In genomic region chr7:112328969-112329368, GRCm38 (mm10) we compare ENCODE assay signal across 8 mouse cellular contexts.
A peak's percentile ranks its signal among the peaks of the same experiment; 100 is the strongest.
DNase-seq lines count a peak whose midpoint lies in the region; ATAC-seq lines count a peak whose summit lies in the region.

No protein-coding gene starts in this region.

- H3K9ac ChIP-seq in hindbrain, embryonic 14.5 days: no peak overlapping the region

- H3K9me3 ChIP-seq in hindbrain, embryonic 14.5 days (ENCODE audit: control insufficient read depth, low read length): no peaks in the 10 kb centered on the region
- no peaks in the 10 kb centered on the region for H3K9me3 ChIP-seq in hindbrain, embryonic 10.5 days

- no peak for ATAC-seq in hindbrain, embryonic 14.5 days (ENCODE audit: low FRiP score)
- ATAC-seq in common myeloid progenitor, adult 5-6 weeks (replicated peaks; ENCODE audit: low read depth, poor library complexity, severe bottlenecking): peak; percentile 58; the same call in 1 of the 2 replicates

- peak; percentile 61 for DNase-seq in hindbrain, embryonic 14.5 days (ENCODE audit: low spot score)
- no peak for DNase-seq in hindbrain, embryonic 10.5 days (ENCODE audit: low spot score)
- peak; percentile 65 for DNase-seq in 3T3-L1 (ENCODE audit: low read depth, low spot score)
- DNase-seq in ES-CJ7 (ENCODE audit: low read depth, low spot score): peak; percentile 21
- DNase-seq in kidney, postnatal 4 days: peak; percentile 45 to 68
- DNase-seq in thymus, postnatal 10 days (ENCODE audit: low spot score in 2 of 2): peak; percentile 39 to 65
- no peak for DNase-seq in testis, postnatal 10 days (ENCODE audit: low spot score)

- no peaks in the 10 kb centered on the region for H3K4me1 ChIP-seq in hindbrain, embryonic 14.5 days (replicated peaks; ENCODE audit: control insufficient read depth, insufficient read depth, low read length)
- no peaks in the 10 kb centered on the region for H3K4me1 ChIP-seq in hindbrain, embryonic 10.5 days (replicated peaks)

- H3K27me3 ChIP-seq in hindbrain, embryonic 14.5 days (ENCODE audit: control insufficient read depth, insufficient read depth, low read length): no peaks in the 10 kb centered on the region
- no peaks in the 10 kb centered on the region; the same call in 1 of the 2 replicates for H3K27me3 ChIP-seq in hindbrain, embryonic 10.5 days (ENCODE audit: insufficient read depth, poor library complexity, severe bottlenecking)

- no peak overlapping the region for H3K4me2 ChIP-seq in hindbrain, embryonic 14.5 days (replicated peaks)

- no peaks in the 10 kb centered on the region for H3K36me3 ChIP-seq in hindbrain, embryonic 14.5 days (replicated peaks; ENCODE audit: control insufficient read depth, insufficient read depth)
- no peaks in the 10 kb centered on the region for H3K36me3 ChIP-seq in hindbrain, embryonic 10.5 days

- 14% methylated on average over 1 of the region's 1 CpGs for WGBS in hindbrain, embryonic 14.5 days
- WGBS in hindbrain, embryonic 10.5 days: 19% methylated on average over 1 of the region's 1 CpGs

- H3K4me3 ChIP-seq in hindbrain, embryonic 14.5 days (replicated peaks; ENCODE audit: low read length): no peak overlapping the region
- H3K4me3 ChIP-seq in hindbrain, embryonic 10.5 days: no peak overlapping the region

- no peak overlapping the region for H3K27ac ChIP-seq in hindbrain, embryonic 14.5 days
- H3K27ac ChIP-seq in hindbrain, embryonic 10.5 days: no peak overlapping the region

Comparison
In these comparisons a context has a peak if more than half of its experiments do, and no peak if none do; other contexts are left out.
1. DNase-seq: peak in hindbrain, embryonic 14.5 days (single experiment), 3T3-L1 (single experiment), ES-CJ7 (single experiment), kidney, postnatal 4 days (2 of 2) and thymus, postnatal 10 days (2 of 2); none in hindbrain, embryonic 10.5 days (single experiment) and testis, postnatal 10 days (single experiment).